Mouse (Mus musculus): ENCODE results near the gene Ilvbl.
"Not testable (repeated sequence)": the region's sequence is repeated elsewhere in the genome, so short reads cannot be mapped to it uniquely, and the experiment has no call there.

The Ilvbl gene

GRCm38 (mm10) chr10:78591406-78592328 lies 17.5 kb downstream of the Ilvbl start, which contains the start of gene Syde1:
TSS of gene Syde1 (minus strand) at chr10:78591964.
- DNase-seq (ENCODE audit: low spot score in 2 of 2): no peak

- no peak for DNase-seq (ENCODE audit: low spot score in 2 of 2)
These were observed 18.8 kb downstream of the Ilvbl start for GRCm38 (mm10) chr10:78592856-78593379.

- DNase-seq (ENCODE audit: low spot score in 2 of 2): no peak
These were observed 19.6 kb downstream of the Ilvbl start for GRCm38 (mm10) chr10:78593736-78594135.

GRCm38 (mm10) chr10:78594157-78594556 lies 20.0 kb downstream of the Ilvbl start:
- no peak for DNase-seq (ENCODE audit: low spot score in 2 of 2)

GRCm38 (mm10) chr10:78594566-78594965 lies 20.4 kb downstream of the Ilvbl start:
- DNase-seq (ENCODE audit: low spot score in 2 of 2): no peak

GRCm38 (mm10) chr10:78599865-78600264 lies 25.7 kb downstream of the Ilvbl start:
- no peak for DNase-seq (ENCODE audit: low spot score in 2 of 2)

GRCm38 (mm10) chr10:78605080-78605479 lies 30.9 kb downstream of the Ilvbl start:
- peak in 1 of 2 experiments; percentile 40 for DNase-seq (ENCODE audit: low spot score in 2 of 2)

GRCm38 (mm10) chr10:78607602-78608001 lies 33.5 kb downstream of the Ilvbl start:
- no peak for DNase-seq (ENCODE audit: low spot score in 2 of 2)

GRCm38 (mm10) chr10:78617974-78618373 lies 43.8 kb downstream of the Ilvbl start, which contains the start of gene Olfr1357:
TSS of gene Olfr1357 (minus strand) at chr10:78618074.
- no peak for DNase-seq (ENCODE audit: low spot score in 2 of 2)

GRCm38 (mm10) chr10:78623143-78623542 lies 49.0 kb downstream of the Ilvbl start:
- not testable (repeated sequence) for DNase-seq (ENCODE audit: low spot score in 2 of 2)

- DNase-seq (ENCODE audit: low spot score in 2 of 2): peak in 1 of 2 experiments; percentile 3
These were observed 56.0 kb downstream of the Ilvbl start for GRCm38 (mm10) chr10:78630194-78630593.

GRCm38 (mm10) chr10:78632311-78632710 lies 58.2 kb downstream of the Ilvbl start:
- peak in 1 of 2 experiments; percentile 52 for DNase-seq (ENCODE audit: low spot score in 2 of 2)

All from left cerebral cortex, adult 9 months (tissue).